Mouse (Mus musculus): Measurements from ENCODE around the gene Dner.

- no peak for TF ChIP-seq EP300 (IDR thresholded peaks at IDR 0.05; ENCODE audit: low read depth)
- no peak for TF ChIP-seq CTCF (IDR thresholded peaks at IDR 0.05; ENCODE audit: low read depth)
Observed at GRCm38 (mm10) chr1:84522256-84522962, 173.6 kb downstream of the Dner start.
